Mouse (Mus musculus) kidney, postnatal 0 days (tissue): ENCODE results near the gene Mapk7. TPM values are rescaled to one million over a fixed set of nuclear protein-coding genes. Genes with fewer than 3 reads are reported as not detected.

Experiments
- ATAC-seq: fragments of 200-750 bp; cut with Nextera tagmentation; replicated peaks from 2 replicates; pipeline ENCODE4 v1.8.0; 2017; ENCODE audit warnings: low read depth, moderate number of reproducible peaks, moderate TSS enrichment, moderate library complexity; ENCODE audit not compliant: low FRiP score
- DNase-seq: peaks from one replicate; pipeline ENCODE4 v3.0.0-alpha.2; 2016; ENCODE audit warnings: low spot score
- H3K27ac ChIP-seq: fragments of 300-500 bp; sonication (generic); 2 replicates; pipeline ENCODE4 v1.5.1; 2014; ENCODE audit warnings: mild to moderate bottlenecking
- H3K27me3 ChIP-seq: fragments of 300-500 bp; sonication (generic); 2 replicates; pipeline ENCODE4 v1.6.1; 2014; ENCODE audit warnings: low read length, mixed read lengths; ENCODE audit not compliant: insufficient read depth
- H3K36me3 ChIP-seq: fragments of 300-500 bp; sonication (generic); 2 replicates; pipeline ENCODE4 v1.6.1; 2014; ENCODE audit warnings: low read length, mixed read lengths; ENCODE audit not compliant: insufficient read depth
- H3K4me1 ChIP-seq: fragments of 300-500 bp; sonication (generic); replicated peaks from 2 replicates; pipeline ENCODE4 v1.6.1; 2014; ENCODE audit warnings: antibody characterized with exemption, low read length, mixed read lengths; ENCODE audit not compliant: insufficient read depth
- H3K4me2 ChIP-seq: fragments of 300-500 bp; sonication (generic); 2 replicates; pipeline ENCODE4 v1.6.1; 2014; ENCODE audit warnings: mild to moderate bottlenecking, low read length, moderate library complexity, mixed read lengths
- H3K4me3 ChIP-seq: fragments of 300-500 bp; sonication (generic); replicated peaks from 2 replicates; pipeline ENCODE4 v1.5.1; 2014; ENCODE audit warnings: low read depth, low read length
- H3K9ac ChIP-seq: fragments of 300-500 bp; sonication (generic); 2 replicates; pipeline ENCODE4 v1.6.1; 2014; ENCODE audit warnings: low read depth, low read length
- H3K9me3 ChIP-seq: fragments of 300-500 bp; sonication (generic); replicated peaks from 2 replicates; pipeline ENCODE4 v1.6.1; 2016; ENCODE audit warnings: low read length, inconsistent platforms, mixed read lengths
- CTCF ChIP-seq: IDR thresholded peaks from 2 replicates; pipeline ENCODE4 v1.5.1; 2016; ENCODE audit warnings: antibody characterized with exemption, low read depth, mild to moderate bottlenecking, moderate library complexity
- WGBS: fragments of 180-500 bp; shearing (Covaris S2); extraction: QIAGEN DNeasy Blood & Tissue Kit; methylation state at CpG from one replicate; pipeline ENCODE4 v1.1.7; 2014; 5-methylcytosine and 5-hydroxymethylcytosine counted together
- polyA plus RNA-seq: library from polyadenylated mRNA; unstranded; fragments of >200 nt; fragmentation: Nextera tagmentation; extraction: Ambion mirVana; gene quantifications from 2 replicates; pipeline ENCODE4 v1.2.1, GENCODE M21; 2015

The Mapk7 gene
- polyA plus RNA-seq, 1 experiment from 2014 or later = 30.9 TPM

- no peak for ATAC-seq
- H3K27ac ChIP-seq = no peak overlapping the region
- peaks cover 14% of the 10 kb centered on the region; the same call in 1 of the 2 replicates for H3K4me1 ChIP-seq
- H3K9ac ChIP-seq = no peak overlapping the region
- H3K27me3 ChIP-seq = no peaks in the 10 kb centered on the region
- H3K9me3 ChIP-seq = no peaks in the 10 kb centered on the region
- H3K36me3 ChIP-seq = peaks cover 28% of the 10 kb centered on the region
- TF ChIP-seq CTCF = no peak
- WGBS = 94% methylated on average over 7 of the region's 7 CpGs
- no peak overlapping the region for H3K4me2 ChIP-seq
- DNase-seq = no peak
- H3K4me3 ChIP-seq = no peak overlapping the region
These were observed 6.3 kb downstream of the Mapk7 start for GRCm38 (mm10) chr11:61487936-61488335.

GRCm38 (mm10) chr11:61487401-61487800 lies 6.8 kb downstream of the Mapk7 start:
- Histone ChIP-seq H3K27ac (no peak overlapping the region), H3K4me1 (peaks cover 10% of the 10 kb centered on the region; the same call in 1 of the 2 replicates), H3K4me2 (peak overlapping the region; percentile 41; the same call in 1 of the 2 replicates), H3K9me3 (no peaks in the 10 kb centered on the region), H3K27me3 (no peaks in the 10 kb centered on the region), H3K9ac (no peak overlapping the region), H3K36me3 (peaks cover 28% of the 10 kb centered on the region), H3K4me3 (no peak overlapping the region)
- ATAC-seq (peak; percentile 8; the same call in 1 of the 2 replicates), DNase-seq (peak; percentile 39)
- WGBS = 25% methylated on average over 2 of the region's 2 CpGs
- TF ChIP-seq CTCF = no peak

GRCm38 (mm10) chr11:61486458-61487219 lies 7.6 kb downstream of the Mapk7 start:
- H3K27me3 ChIP-seq = no peaks in the 10 kb centered on the region
- peaks cover 13% of the 10 kb centered on the region; the same call in 1 of the 2 replicates for H3K4me1 ChIP-seq
- no peaks in the 10 kb centered on the region for H3K9me3 ChIP-seq
- 55% methylated on average over 14 of the region's 14 CpGs for WGBS
- peak overlapping the region; percentile 41 for H3K4me2 ChIP-seq
- H3K9ac ChIP-seq = no peak overlapping the region
- DNase-seq = no peak
- H3K27ac ChIP-seq = peak overlapping the region; percentile 42
- TF ChIP-seq CTCF = no peak
- H3K4me3 ChIP-seq = peak overlapping the region; percentile 22; the same call in 1 of the 2 replicates
- H3K36me3 ChIP-seq = peaks cover 28% of the 10 kb centered on the region
- ATAC-seq = no peak

- Histone ChIP-seq H3K4me3 (peak overlapping the region; percentile 22), H3K36me3 (peaks cover 23% of the 10 kb centered on the region), H3K9ac (0 out of 2 replicates have a peak overlapping the region, but pooled peaks have one; percentile 18), H3K4me1 (peaks cover 19% of the 10 kb centered on the region; the same call in 1 of the 2 replicates), H3K27me3 (no peaks in the 10 kb centered on the region), H3K4me2 (peak overlapping the region; percentile 41), H3K27ac (peak overlapping the region; percentile 84), H3K9me3 (no peaks in the 10 kb centered on the region)
- 0 out of 2 replicates have a peak, but pooled peaks have one; percentile 4 for TF ChIP-seq CTCF
- ATAC-seq (no peak), DNase-seq (no peak)
- WGBS = 44% methylated on average over 22 of the region's 22 CpGs
These were observed 8.4 kb downstream of the Mapk7 start for GRCm38 (mm10) chr11:61485541-61486457.

GRCm38 (mm10) chr11:61484613-61485540 lies 9.3 kb downstream of the Mapk7 start, which contains the start of gene Mfap4:
Gene Mfap4, plus strand, starts transcription at chr11:61485431.
- WGBS = 10% methylated on average over 20 of the region's 20 CpGs
- Histone ChIP-seq H3K4me2 (peak within 1 kb of the TSS; percentile 41), H3K27ac (peak within 1 kb of the TSS; percentile 88), H3K9ac (peak within 1 kb of the TSS; percentile 48), H3K36me3 (peaks cover 14% of the 10 kb centered on the region; the same call in 1 of the 2 replicates), H3K4me1 (peaks cover 19% of the 10 kb centered on the region; the same call in 1 of the 2 replicates), H3K9me3 (no peaks in the 10 kb centered on the region), H3K27me3 (no peaks in the 10 kb centered on the region), H3K4me3 (peak within 1 kb of the TSS; percentile 22)
- ATAC-seq = peak; percentile 65
- TF ChIP-seq CTCF = no peak
- peak; percentile 92 for DNase-seq
